Mouse (Mus musculus): ENCODE results near the gene Kcnj10. TPM values are rescaled to one million over a fixed set of nuclear protein-coding genes. Genes with fewer than 3 reads are reported as not detected.
A peak's percentile ranks its signal among the peaks of the same experiment; 100 is the strongest.

The Kcnj10 gene
- total and polyA plus RNA-seq, 2 experiments from 2014 or later = 2.9 to 4.1 TPM

DNA sequence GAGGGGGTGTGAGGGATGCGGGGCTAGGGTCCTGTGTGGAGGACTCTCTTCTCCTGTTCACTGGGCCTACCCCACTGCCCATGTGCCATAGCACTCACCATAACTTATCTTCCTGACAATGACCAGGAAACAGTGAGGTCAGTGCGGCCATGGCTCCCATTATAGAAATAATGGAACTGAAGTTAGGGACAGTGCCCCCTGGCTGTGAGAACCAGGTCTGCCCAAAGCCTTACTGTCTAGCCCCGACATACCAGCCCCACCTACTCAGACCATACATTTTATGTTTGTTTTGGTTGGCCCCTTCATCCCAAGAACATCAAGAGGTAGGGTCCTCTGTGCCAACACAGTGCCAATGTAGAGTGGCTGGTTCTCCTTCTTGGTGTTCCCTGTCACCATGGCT, 35.4 kb upstream of the Kcnj10 start:
- 82% methylated on average over 3 of the region's 3 CpGs for WGBS
- H3K27me3 ChIP-seq (ENCODE audit: insufficient read depth, low read length) = no peaks in the 10 kb centered on the region
- TF ChIP-seq CTCF (IDR thresholded peaks at IDR 0.05; ENCODE audit: low read depth) = peak; percentile 25; the same call in 1 of the 2 replicates

DNA sequence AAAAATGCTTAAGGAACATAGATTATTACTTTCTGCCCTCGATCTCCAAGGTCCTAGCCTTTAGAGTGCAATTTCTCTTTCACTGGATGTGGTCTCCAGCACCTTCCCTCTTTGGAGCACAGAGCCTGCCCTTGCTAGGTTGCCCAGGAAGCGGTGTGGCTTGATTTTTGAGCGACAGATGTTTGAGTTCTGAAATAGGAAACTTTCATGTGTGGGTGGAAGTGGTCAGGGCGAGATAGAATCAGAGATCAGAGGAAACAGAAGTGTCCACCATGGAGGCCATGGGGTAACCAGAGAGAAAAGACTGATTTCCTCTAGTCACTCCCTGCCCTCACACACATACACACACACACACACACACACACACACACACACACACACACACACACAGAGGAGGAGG, 34.8 kb upstream of the Kcnj10 start:
- no peak overlapping the region for H3K4me3 ChIP-seq (ENCODE audit: low read depth, low read length)
- H3K36me3 ChIP-seq (ENCODE audit: insufficient read depth) = no peaks in the 10 kb centered on the region
- H3K9ac ChIP-seq = no peak overlapping the region
- 89% methylated on average over 4 of the region's 4 CpGs for WGBS
- DNase-seq (no peak), ATAC-seq (no peak)
- no peak overlapping the region for H3K4me2 ChIP-seq (ENCODE audit: low read depth)
- TF ChIP-seq CTCF (IDR thresholded peaks at IDR 0.05; ENCODE audit: low read depth) = no peak
- H3K9me3 ChIP-seq (ENCODE audit: low read length) = no peaks in the 10 kb centered on the region
- no peak overlapping the region for H3K27ac ChIP-seq (ENCODE audit: low read depth, low read length)
- H3K4me1 ChIP-seq (ENCODE audit: insufficient read depth) = peaks cover 7% of the 10 kb centered on the region; the same call in 1 of the 2 replicates
- no peaks in the 10 kb centered on the region for H3K27me3 ChIP-seq (ENCODE audit: insufficient read depth, low read length)

More for the DNA sequence above, 35.4 kb upstream of the Kcnj10 start:
- ATAC-seq = no peak
- Histone ChIP-seq H3K4me1 (ENCODE audit: insufficient read depth) (peaks cover 7% of the 10 kb centered on the region; the same call in 1 of the 2 replicates), H3K36me3 (ENCODE audit: insufficient read depth) (no peaks in the 10 kb centered on the region), H3K27ac (ENCODE audit: low read depth, low read length) (no peak overlapping the region), H3K9ac (no peak overlapping the region), H3K4me3 (ENCODE audit: low read depth, low read length) (no peak overlapping the region), H3K4me2 (ENCODE audit: low read depth) (no peak overlapping the region), H3K9me3 (ENCODE audit: low read length) (no peaks in the 10 kb centered on the region)
- no peak for DNase-seq

DNA sequence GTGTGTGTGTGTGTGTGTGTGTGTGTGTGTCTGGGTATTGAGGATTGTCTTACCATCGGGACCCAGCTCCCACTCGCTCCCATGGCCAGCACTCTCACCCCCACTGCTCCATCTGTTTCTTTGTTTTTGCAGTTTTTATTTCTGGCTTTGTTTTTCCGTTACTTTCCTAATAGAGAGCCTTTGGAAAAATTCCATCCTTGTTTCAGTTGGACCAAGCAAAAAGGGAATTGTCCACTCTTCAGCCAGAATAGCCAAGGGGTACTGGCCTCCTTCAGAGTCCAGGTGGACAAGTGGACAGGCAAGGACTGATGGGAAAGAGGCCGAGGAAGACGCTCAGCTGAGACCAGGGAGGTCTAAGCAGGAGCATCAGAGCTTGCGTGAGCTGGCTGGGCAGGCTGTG, 34.1 kb upstream of the Kcnj10 start:
- H3K4me3 ChIP-seq (ENCODE audit: low read depth, low read length) = no peak overlapping the region
- H3K27me3 ChIP-seq (ENCODE audit: insufficient read depth, low read length) = no peaks in the 10 kb centered on the region
- no peak for TF ChIP-seq CTCF (IDR thresholded peaks at IDR 0.05; ENCODE audit: low read depth)
- ATAC-seq (no peak), DNase-seq (no peak)
- H3K9ac ChIP-seq = no peak overlapping the region
- H3K4me1 ChIP-seq (ENCODE audit: insufficient read depth) = peaks cover 7% of the 10 kb centered on the region; the same call in 1 of the 2 replicates
- H3K9me3 ChIP-seq (ENCODE audit: low read length) = no peaks in the 10 kb centered on the region
- no peak overlapping the region for H3K4me2 ChIP-seq (ENCODE audit: low read depth)
- peak overlapping the region; percentile 57 for H3K27ac ChIP-seq (ENCODE audit: low read depth, low read length)
- 44% methylated on average over 6 of the region's 6 CpGs for WGBS
- no peaks in the 10 kb centered on the region for H3K36me3 ChIP-seq (ENCODE audit: insufficient read depth)

DNA sequence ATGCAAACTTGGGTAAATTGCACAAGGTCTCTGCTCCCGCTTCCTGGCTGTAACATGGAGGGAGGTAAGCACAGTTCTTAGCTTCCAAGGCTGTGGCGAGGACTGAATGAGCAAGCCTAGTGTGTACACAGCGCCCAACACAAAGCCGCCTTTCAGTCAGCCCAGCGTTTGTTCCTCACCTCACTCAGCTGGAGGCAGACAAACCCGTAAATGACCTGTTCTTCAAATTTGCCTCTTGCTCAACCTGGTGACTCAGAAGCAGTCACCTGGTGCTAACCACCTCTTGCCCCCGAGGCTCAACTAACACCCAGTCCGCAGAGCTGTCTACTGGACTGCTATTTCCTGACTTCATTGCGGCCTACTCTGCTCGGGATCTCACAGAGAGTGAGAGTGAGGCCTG, 33.1 kb upstream of the Kcnj10 start:
- no peak for TF ChIP-seq CTCF (IDR thresholded peaks at IDR 0.05; ENCODE audit: low read depth)
- no peak overlapping the region for H3K4me2 ChIP-seq (ENCODE audit: low read depth)
- DNase-seq (no peak), ATAC-seq (no peak)
- H3K27me3 ChIP-seq (ENCODE audit: insufficient read depth, low read length) = no peaks in the 10 kb centered on the region
- H3K4me3 ChIP-seq (ENCODE audit: low read depth, low read length) = no peak overlapping the region
- no peaks in the 10 kb centered on the region for H3K9me3 ChIP-seq (ENCODE audit: low read length)
- no peaks in the 10 kb centered on the region for H3K36me3 ChIP-seq (ENCODE audit: insufficient read depth)
- H3K9ac ChIP-seq = no peak overlapping the region
- H3K27ac ChIP-seq (ENCODE audit: low read depth, low read length) = peak overlapping the region; percentile 57; the same call in 1 of the 2 replicates
- H3K4me1 ChIP-seq (ENCODE audit: insufficient read depth) = peaks cover 9% of the 10 kb centered on the region; the same call in 1 of the 2 replicates
- 36% methylated on average over 10 of the region's 10 CpGs for WGBS

DNA sequence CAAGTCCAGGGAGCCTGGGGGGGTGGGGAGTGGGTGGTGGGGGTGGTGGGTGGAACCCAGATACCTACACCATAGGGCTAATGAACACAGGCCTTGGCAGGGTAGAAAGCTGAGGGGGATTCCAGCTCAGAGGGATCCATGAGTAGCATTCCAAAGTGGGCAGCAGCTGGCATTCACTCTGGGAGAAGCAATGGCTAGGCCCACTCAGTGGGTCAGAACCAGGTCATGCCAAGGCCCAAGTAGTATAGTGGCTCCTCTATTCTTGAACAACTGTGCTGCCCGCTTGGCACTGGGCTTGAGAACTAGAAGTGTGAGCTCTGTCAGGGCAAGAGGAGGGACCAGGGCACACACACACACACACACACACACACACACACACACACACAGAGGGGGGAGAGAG, 32.6 kb upstream of the Kcnj10 start:
- 77% methylated on average over 1 of the region's 1 CpGs for WGBS
- Histone ChIP-seq H3K27me3 (ENCODE audit: insufficient read depth, low read length) (no peaks in the 10 kb centered on the region), H3K36me3 (ENCODE audit: insufficient read depth) (no peaks in the 10 kb centered on the region), H3K4me1 (ENCODE audit: insufficient read depth) (peaks cover 11% of the 10 kb centered on the region; the same call in 1 of the 2 replicates), H3K27ac (ENCODE audit: low read depth, low read length) (peak overlapping the region; percentile 57; the same call in 1 of the 2 replicates), H3K4me3 (ENCODE audit: low read depth, low read length) (no peak overlapping the region), H3K9me3 (ENCODE audit: low read length) (no peaks in the 10 kb centered on the region), H3K4me2 (ENCODE audit: low read depth) (no peak overlapping the region), H3K9ac (no peak overlapping the region)
- no peak for DNase-seq
- TF ChIP-seq CTCF (IDR thresholded peaks at IDR 0.05; ENCODE audit: low read depth) = no peak
- peak; percentile 1; the same call in 1 of the 2 replicates for ATAC-seq

DNA sequence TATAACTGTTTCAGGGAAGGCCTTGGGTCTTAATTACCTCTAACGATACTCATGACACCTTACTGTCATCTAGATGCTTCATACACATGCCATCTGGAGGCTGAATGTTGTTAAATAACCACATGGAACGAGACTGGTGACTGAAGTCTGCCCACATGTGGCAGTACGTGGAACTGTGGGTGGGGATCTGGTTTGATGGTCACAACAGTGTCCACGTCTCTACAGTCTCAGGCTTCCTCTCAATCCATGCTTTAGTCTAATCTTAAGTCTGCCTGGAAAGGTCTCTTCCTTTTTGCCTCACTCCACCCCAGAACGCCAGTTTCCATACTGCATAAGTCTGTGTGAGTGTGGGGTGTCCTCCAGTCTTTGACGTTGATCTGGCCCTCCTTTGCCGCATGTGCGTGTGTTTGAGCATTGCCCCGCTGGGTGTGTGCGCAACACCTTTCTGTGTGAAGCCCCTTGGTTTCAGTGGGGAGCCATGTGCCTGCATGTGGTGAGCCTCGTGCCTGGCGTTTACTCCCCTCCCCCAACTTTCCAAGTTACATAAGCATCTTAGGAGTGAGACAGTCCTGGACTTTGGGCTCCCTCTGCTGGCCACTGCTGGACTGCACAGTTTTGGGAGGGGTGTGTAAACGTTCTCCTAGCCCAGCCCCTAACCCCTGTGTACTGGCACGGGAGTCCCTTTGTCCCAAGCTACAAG, 31.2 kb upstream of the Kcnj10 start:
- Histone ChIP-seq H3K4me2 (ENCODE audit: low read depth) (peak overlapping the region; percentile 50), H3K4me1 (ENCODE audit: insufficient read depth) (peaks cover 20% of the 10 kb centered on the region)

DNA sequence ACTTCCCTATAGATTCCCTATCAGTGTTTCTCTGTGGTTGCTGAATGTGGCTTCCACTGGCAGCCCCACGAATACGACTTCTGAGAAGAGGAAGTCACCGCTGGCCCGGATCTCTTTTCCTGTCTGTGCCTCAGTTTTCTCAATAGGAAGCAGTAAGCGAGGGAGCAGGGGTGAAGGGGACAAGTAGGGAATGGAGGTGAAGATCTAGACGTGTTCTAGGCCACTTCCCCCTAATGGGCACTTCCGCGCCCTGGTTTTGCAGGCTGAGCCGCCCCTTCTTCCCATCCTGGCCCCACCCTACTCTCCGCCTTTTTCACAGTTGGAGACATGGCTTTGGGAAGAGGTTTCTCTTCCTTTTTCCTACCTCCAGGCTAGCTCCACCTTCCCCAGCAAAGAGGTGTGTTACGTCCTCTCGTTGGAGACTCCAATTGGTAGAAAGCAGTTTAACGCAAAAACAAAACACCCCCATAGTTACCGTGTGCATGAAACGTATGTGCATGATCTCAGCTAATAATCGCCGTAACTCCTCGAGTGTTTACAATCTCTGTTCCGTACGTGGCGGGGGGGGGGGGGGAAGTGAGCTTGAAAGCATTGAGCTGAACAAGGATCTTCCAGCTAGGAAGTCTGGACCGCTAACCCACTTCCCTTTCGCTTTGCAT, 29.6 kb upstream of the Kcnj10 start:
- H3K4me1 ChIP-seq (ENCODE audit: insufficient read depth) = peaks cover 24% of the 10 kb centered on the region
- peak overlapping the region; percentile 67 for H3K4me3 ChIP-seq (ENCODE audit: low read depth, low read length)
- no peaks in the 10 kb centered on the region for H3K9me3 ChIP-seq (ENCODE audit: low read length)
- TF ChIP-seq CTCF (IDR thresholded peaks at IDR 0.05; ENCODE audit: low read depth) = no peak
- H3K4me2 ChIP-seq (ENCODE audit: low read depth) = peak overlapping the region; percentile 90
- H3K36me3 ChIP-seq (ENCODE audit: insufficient read depth) = peaks cover 3% of the 10 kb centered on the region; the same call in 1 of the 2 replicates
- ATAC-seq (peak; percentile 47), DNase-seq (peak; percentile 74)
- H3K27me3 ChIP-seq (ENCODE audit: insufficient read depth, low read length) = no peaks in the 10 kb centered on the region
- H3K9ac ChIP-seq = peak overlapping the region; percentile 72
- WGBS = 9% methylated on average over 23 of the region's 23 CpGs
- H3K27ac ChIP-seq (ENCODE audit: low read depth, low read length) = peak overlapping the region; percentile 91

More for the DNA sequence above, 31.2 kb upstream of the Kcnj10 start:
- H3K9ac ChIP-seq = peak overlapping the region; percentile 49
- ATAC-seq = peak; percentile 78
- peak; percentile 97 for DNase-seq
- H3K9me3 ChIP-seq (ENCODE audit: low read length) = no peaks in the 10 kb centered on the region
- no peaks in the 10 kb centered on the region for H3K27me3 ChIP-seq (ENCODE audit: insufficient read depth, low read length)
- 1% methylated on average over 14 of the region's 14 CpGs for WGBS
- no peaks in the 10 kb centered on the region for H3K36me3 ChIP-seq (ENCODE audit: insufficient read depth)
- H3K27ac ChIP-seq (ENCODE audit: low read depth, low read length) = peak overlapping the region; percentile 76
- peak; percentile 97 for TF ChIP-seq CTCF (IDR thresholded peaks at IDR 0.05; ENCODE audit: low read depth)
- H3K4me3 ChIP-seq (ENCODE audit: low read depth, low read length) = peak overlapping the region; percentile 16
